Mouse (Mus musculus) lung, embryonic 15.5 days (tissue): ENCODE measurements around the gene Olfr263. TPM values are rescaled to one million over a fixed set of nuclear protein-coding genes. Genes with fewer than 3 reads are reported as not detected.

Experiments used
- ATAC-seq: fragments of 200-750 bp; cut with Nextera tagmentation; 2 replicates; pipeline ENCODE4 v1.8.0; 2017; ENCODE audit warnings: moderate number of reproducible peaks, borderline replicate concordance; ENCODE audit not compliant: low FRiP score, low TSS enrichment; ENCODE audit errors: extremely low read depth
- H3K27ac ChIP-seq: fragments of 300-500 bp; sonication (generic); 2 replicates; pipeline ENCODE4 v1.5.1; 2015; ENCODE audit warnings: moderate library complexity, mild to moderate bottlenecking, inconsistent platforms
- H3K27me3 ChIP-seq: fragments of 300-500 bp; sonication (generic); 2 replicates; pipeline ENCODE4 v1.6.1; 2015; ENCODE audit warnings: inconsistent platforms
- H3K36me3 ChIP-seq: fragments of 300-500 bp; sonication (generic); 2 replicates; pipeline ENCODE4 v1.6.1; 2015; ENCODE audit warnings: inconsistent platforms
- H3K4me1 ChIP-seq: fragments of 300-500 bp; sonication (generic); 2 replicates; pipeline ENCODE4 v1.6.1; 2015; ENCODE audit warnings: inconsistent platforms
- H3K4me2 ChIP-seq: fragments of 300-500 bp; sonication (generic); 2 replicates; pipeline ENCODE4 v1.6.1; 2015; ENCODE audit warnings: inconsistent platforms, mild to moderate bottlenecking, moderate library complexity
- H3K4me3 ChIP-seq: fragments of 300-500 bp; sonication (generic); 2 replicates; pipeline ENCODE4 v1.5.1; 2015; ENCODE audit warnings: mild to moderate bottlenecking, inconsistent platforms
- H3K9ac ChIP-seq: fragments of 300-500 bp; sonication (generic); 2 replicates; pipeline ENCODE4 v1.6.1; 2015; ENCODE audit warnings: inconsistent platforms
- H3K9me3 ChIP-seq: fragments of 300-500 bp; sonication (generic); 2 replicates; pipeline ENCODE4 v1.6.1; 2016; ENCODE audit warnings: inconsistent platforms
- WGBS: fragments of 180-500 bp; shearing (Covaris S2); methylation state at CpG from one replicate; pipeline ENCODE4 v1.1.7; 2015; 5-methylcytosine and 5-hydroxymethylcytosine counted together
- polyA plus RNA-seq: library from polyadenylated mRNA; unstranded; fragments of >200 nt; fragmentation: Nextera tagmentation; extraction: Ambion mirVana; gene quantifications from 2 replicates; pipeline ENCODE4 v1.2.1, GENCODE M21; 2015

The Olfr263 gene
- polyA plus RNA-seq, 1 experiment from 2014 or later, result not detected

DNA sequence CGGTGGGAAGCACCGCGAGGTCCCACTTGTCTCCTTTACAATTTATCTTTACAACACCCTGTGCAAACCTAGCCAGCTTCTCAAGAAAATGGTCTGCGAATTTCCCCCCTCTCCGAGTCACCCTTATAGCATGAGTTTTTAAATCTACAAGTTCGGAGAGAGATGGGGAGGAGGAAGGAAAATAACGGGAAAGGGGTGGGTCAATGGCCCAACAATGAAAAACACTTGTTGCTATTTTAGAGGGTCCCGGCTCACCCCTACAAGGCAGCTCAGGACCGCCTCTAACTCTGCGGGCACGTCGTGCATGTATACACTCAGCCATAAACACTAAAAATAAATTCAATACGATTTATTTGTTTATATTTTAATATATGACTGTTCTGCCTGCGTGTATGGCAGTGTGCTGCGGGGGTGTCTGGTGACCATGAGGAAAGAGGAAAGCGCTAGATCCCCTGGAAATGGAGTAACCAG is 30.6 kb downstream of the Olfr263 start:
- Histone ChIP-seq H3K4me2 (peak overlapping the region; percentile 97), H3K27ac (no peak overlapping the region), H3K4me3 (peak overlapping the region; percentile 59), H3K9me3 (no peaks in the 10 kb centered on the region), H3K9ac (peak overlapping the region; percentile 42), H3K36me3 (no peaks in the 10 kb centered on the region), H3K4me1 (0 out of 2 replicates have a peak, but pooled peaks cover 4% of the 10 kb centered on the region), H3K27me3 (no peaks in the 10 kb centered on the region)
- under 1% methylated on average over 16 of the region's 16 CpGs for WGBS
- peak; percentile 25; the same call in 1 of the 2 replicates for ATAC-seq

DNA sequence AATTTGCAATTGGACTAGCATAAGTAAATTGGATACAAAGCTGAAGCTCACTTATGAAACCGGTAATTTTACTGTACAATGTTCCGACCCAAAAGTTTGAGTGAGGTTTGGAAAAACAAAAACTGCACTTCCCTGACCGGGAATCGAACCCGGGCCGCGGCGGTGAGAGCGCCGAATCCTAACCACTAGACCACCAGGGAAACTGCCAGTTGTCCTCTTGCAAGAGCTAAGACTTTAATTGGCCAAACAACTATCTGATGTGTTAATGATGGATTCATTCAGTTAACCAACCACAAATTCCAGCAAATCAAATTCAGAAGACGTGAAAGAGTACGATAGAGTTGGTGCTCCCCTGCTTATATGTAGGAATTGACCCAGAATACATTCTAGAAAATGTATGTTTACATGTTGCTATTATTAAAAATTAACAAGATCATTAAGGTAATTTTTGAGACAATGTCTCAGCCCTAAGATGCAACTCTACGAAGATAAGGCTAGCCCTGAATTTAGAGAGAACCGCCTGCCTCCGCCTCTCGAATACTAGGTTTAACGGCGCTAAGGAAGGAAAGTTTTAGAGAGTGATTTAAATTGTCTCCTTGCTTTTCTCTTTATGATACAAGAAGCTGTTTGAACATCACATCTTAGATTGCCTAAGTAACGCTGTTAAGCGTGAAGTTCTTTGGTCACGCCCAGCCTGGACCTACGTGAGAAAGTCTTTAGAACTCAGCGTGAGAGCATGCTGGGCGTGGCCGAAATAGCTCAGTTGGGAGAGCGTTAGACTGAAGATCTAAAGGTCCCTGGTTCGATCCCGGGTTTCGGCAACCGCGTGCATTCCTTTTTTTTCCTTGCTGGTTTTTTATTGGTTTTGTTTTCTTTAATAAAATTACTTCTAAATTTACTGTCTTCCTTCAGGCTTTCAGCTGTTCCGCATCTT is 31.5 kb downstream of the Olfr263 start:
- WGBS, result under 1% methylated on average over 32 of the region's 32 CpGs
- peak overlapping the region; percentile 97 for H3K4me2 ChIP-seq
- H3K9ac ChIP-seq, result peak overlapping the region; percentile 42

DNA sequence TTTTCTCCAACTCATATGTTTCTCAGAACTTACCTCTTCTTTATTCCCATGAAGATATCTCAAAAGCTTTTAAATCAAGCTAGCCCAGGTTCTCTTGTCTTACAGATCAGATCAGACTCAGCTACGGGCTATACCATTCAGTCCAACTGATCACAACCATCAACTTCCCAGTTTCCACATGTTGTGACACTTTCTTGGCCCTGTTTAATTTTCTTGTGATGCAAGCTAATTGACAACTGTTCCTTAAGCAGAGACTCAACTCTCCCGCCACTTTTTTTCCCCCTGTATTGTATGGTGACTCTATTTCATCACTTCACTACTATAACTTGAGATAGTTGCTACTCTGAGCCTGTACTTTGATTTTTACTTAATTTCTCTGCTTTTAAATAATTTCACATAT is 32.2 kb downstream of the Olfr263 start:
- H3K4me1 ChIP-seq, result peaks cover 4% of the 10 kb centered on the region; the same call in 1 of the 2 replicates
- no peaks in the 10 kb centered on the region for H3K9me3 ChIP-seq
- no peak for ATAC-seq
- WGBS, result 32% methylated on average over 2 of the region's 2 CpGs
- H3K27ac ChIP-seq, result no peak overlapping the region
- H3K9ac ChIP-seq, result no peak overlapping the region
- H3K4me3 ChIP-seq, result peak overlapping the region; percentile 59
- no peaks in the 10 kb centered on the region for H3K36me3 ChIP-seq
- H3K4me2 ChIP-seq, result peak overlapping the region; percentile 46
- no peaks in the 10 kb centered on the region for H3K27me3 ChIP-seq

More for the DNA sequence above, 31.5 kb downstream of the Olfr263 start:
- H3K4me1 ChIP-seq, result peaks cover 4% of the 10 kb centered on the region; the same call in 1 of the 2 replicates
- H3K27ac ChIP-seq, result no peak overlapping the region
- no peaks in the 10 kb centered on the region for H3K36me3 ChIP-seq
- no peaks in the 10 kb centered on the region for H3K9me3 ChIP-seq
- H3K27me3 ChIP-seq, result no peaks in the 10 kb centered on the region
- peak; percentile 87; the same call in 1 of the 2 replicates for ATAC-seq
- peak overlapping the region; percentile 59 for H3K4me3 ChIP-seq

DNA sequence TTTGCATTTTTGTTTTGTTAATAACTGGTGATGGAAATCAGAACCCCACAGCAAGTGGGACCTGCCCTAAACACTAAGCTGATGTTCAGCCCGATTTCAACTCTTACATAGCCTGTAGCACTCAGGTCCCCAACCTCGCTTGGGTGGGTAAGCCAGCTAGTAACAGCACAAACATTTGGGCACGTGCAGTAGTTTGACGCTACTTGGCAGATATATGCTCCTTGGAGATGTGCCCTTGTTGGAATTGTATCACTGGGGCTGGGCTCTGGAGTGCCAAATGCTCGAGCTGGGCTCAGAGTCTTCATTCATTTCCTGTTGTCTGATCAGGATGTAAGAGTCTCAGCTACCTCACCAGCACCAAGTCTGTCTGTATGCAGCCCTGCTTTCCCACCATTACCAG is 33.2 kb downstream of the Olfr263 start:
- Histone ChIP-seq H3K9ac (no peak overlapping the region), H3K4me2 (no peak overlapping the region), H3K27ac (no peak overlapping the region), H3K4me3 (no peak overlapping the region), H3K9me3 (no peaks in the 10 kb centered on the region), H3K27me3 (no peaks in the 10 kb centered on the region), H3K36me3 (no peaks in the 10 kb centered on the region), H3K4me1 (peaks cover 4% of the 10 kb centered on the region; the same call in 1 of the 2 replicates)
- ATAC-seq, result no peak
- 52% methylated on average over 5 of the region's 5 CpGs for WGBS

DNA sequence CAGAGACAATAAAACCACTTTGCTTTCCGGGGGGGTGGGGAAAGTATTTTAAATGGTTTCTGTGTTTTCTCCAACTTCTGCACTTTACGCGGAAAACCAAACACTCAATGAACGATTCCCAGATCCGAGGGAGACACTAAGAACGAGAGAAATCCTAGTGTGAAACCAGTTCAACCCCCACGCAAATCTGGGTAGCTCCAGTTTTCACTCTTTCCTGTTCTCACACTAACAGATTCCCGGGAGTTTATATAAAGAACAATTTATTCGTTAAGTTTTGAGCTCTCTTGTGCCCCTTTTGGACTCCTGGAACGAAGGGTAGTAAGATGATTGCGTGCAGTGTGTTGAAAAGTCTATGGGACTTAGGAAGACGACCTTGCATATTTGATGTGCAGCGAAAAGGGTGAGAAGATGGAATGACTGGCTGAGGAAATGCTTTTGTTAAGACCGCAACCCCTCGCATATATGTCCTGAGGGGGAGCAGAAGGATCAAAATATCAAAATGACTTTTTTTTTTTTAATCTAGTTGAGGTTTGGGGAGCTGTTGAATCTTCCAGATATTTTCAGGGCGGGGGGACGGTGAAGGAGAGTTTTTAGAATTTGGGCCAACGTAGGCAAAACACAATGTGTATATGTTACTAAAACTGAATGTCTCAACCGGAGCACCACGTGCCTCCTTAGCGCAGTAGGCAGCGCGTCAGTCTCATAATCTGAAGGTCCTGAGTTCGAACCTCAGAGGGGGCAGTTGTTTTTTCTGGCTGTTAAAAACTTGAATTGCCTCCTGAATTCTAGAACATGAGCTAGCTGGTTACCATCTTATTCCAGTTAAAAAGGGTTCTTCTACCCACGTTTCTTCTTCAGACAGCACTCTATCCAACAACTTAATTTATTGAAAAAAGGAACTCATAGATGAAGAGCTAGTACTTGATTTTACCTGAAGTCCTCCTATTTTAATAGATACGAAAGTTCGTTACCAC is 37.8 kb downstream of the Olfr263 start:
- Histone ChIP-seq H3K4me1 (peaks cover 7% of the 10 kb centered on the region), H3K4me3 (peak overlapping the region; percentile 61), H3K27ac (peak overlapping the region; percentile 17; the same call in 1 of the 2 replicates), H3K36me3 (no peaks in the 10 kb centered on the region), H3K27me3 (no peaks in the 10 kb centered on the region), H3K9ac (peak overlapping the region; percentile 36), H3K4me2 (peak overlapping the region; percentile 90), H3K9me3 (no peaks in the 10 kb centered on the region)
- peak; percentile 48; the same call in 1 of the 2 replicates for ATAC-seq
- WGBS, result 1% methylated on average over 27 of the region's 27 CpGs

DNA sequence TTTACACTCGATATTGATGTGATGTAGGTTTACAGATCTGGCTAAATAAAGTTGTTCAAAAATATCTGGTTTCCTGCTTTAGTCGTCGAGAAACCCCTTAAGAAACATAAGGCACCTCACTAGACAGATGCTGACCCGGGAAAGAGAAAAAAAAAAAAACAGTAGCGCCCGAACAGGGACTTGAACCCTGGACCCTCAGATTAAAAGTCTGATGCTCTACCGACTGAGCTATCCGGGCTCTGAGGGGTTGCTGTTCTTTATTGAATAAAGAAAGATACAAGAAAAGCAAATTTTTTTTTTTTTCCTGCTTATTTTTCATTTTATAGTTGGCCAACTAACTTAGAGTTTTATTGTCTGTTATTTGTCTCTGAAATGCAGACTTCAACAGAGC is 38.5 kb downstream of the Olfr263 start:
- no peak; the same call in 1 of the 2 replicates for ATAC-seq
- peak overlapping the region; percentile 38; the same call in 1 of the 2 replicates for H3K9ac ChIP-seq
- H3K9me3 ChIP-seq, result no peaks in the 10 kb centered on the region
- peaks cover 7% of the 10 kb centered on the region for H3K4me1 ChIP-seq
- peak overlapping the region; percentile 61 for H3K4me3 ChIP-seq
- peak overlapping the region; percentile 90 for H3K4me2 ChIP-seq
- no peaks in the 10 kb centered on the region for H3K27me3 ChIP-seq
- under 1% methylated on average over 8 of the region's 8 CpGs for WGBS
- no peaks in the 10 kb centered on the region for H3K36me3 ChIP-seq
- no peak overlapping the region for H3K27ac ChIP-seq

DNA sequence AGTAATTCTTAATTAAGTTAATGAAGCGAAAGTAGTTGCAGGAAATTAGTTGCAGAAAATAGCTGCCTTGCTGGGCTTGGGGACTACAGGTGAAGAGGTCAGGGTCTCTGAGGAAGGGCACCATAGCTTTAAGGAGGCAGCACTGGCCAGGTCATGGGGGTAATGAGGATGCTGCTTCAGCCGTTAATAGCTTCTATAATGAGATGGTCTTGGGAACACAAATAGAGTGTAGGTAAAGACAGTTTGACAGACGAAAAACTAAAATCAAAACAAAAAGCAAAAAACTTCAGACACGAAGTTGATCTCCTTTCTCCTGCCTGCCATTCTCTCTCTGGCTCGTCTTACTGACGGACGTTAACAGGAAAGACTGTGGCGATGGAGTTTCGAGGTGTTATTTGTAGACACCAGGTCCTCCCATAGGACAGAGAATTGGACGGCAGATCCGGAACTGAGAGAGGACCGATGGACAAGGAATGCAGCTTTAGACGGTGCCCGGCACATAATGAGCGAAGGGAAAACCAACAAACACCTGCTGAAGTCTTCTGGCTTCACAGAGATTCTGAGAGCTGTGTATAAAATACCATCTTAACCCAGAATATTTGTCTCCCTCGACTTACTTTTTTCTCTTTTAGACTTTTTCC is 39.1 kb downstream of the Olfr263 start:
- H3K4me1 ChIP-seq, result peaks cover 12% of the 10 kb centered on the region
- peak overlapping the region; percentile 38 for H3K9ac ChIP-seq
- H3K9me3 ChIP-seq, result no peaks in the 10 kb centered on the region
- no peaks in the 10 kb centered on the region for H3K27me3 ChIP-seq
- no peak for ATAC-seq
- no peaks in the 10 kb centered on the region for H3K36me3 ChIP-seq
- H3K27ac ChIP-seq, result 0 out of 2 replicates have a peak overlapping the region, but pooled peaks have one; percentile 0
- H3K4me2 ChIP-seq, result peak overlapping the region; percentile 90
- H3K4me3 ChIP-seq, result peak overlapping the region; percentile 61
- under 1% methylated on average over 16 of the region's 16 CpGs for WGBS

DNA sequence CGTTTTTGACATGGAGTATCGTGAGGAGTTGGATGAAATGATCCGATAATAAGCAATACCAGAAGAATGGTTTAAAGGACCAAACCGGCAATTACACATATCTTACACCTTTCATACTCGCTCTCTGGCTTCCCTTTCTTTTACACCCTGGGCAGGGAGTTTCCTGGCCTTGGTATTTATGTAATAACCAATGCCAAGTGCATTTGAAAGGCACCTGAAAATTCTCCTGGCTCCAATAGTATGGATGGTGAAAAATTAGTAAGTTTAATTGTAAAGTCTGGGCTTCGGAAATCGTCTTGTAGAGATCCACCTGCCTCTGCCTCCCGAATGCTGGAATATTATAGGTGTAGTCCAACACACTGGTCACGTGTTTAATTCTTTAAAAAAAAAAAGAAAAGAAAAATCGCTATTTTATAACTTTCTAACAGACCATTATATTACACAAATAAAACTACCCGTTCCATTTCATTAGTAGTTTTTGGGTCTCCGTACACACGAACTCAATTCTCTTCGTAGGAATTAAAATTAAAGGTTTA is 39.8 kb downstream of the Olfr263 start:
- no peaks in the 10 kb centered on the region for H3K9me3 ChIP-seq
- peak overlapping the region; percentile 90 for H3K4me2 ChIP-seq
- H3K9ac ChIP-seq, result peak overlapping the region; percentile 38; the same call in 1 of the 2 replicates
- H3K4me3 ChIP-seq, result peak overlapping the region; percentile 61
- H3K27me3 ChIP-seq, result no peaks in the 10 kb centered on the region
- no peak overlapping the region for H3K27ac ChIP-seq
- ATAC-seq, result no peak
- WGBS, result under 1% methylated on average over 14 of the region's 14 CpGs
- peaks cover 14% of the 10 kb centered on the region for H3K4me1 ChIP-seq
- no peaks in the 10 kb centered on the region for H3K36me3 ChIP-seq

DNA sequence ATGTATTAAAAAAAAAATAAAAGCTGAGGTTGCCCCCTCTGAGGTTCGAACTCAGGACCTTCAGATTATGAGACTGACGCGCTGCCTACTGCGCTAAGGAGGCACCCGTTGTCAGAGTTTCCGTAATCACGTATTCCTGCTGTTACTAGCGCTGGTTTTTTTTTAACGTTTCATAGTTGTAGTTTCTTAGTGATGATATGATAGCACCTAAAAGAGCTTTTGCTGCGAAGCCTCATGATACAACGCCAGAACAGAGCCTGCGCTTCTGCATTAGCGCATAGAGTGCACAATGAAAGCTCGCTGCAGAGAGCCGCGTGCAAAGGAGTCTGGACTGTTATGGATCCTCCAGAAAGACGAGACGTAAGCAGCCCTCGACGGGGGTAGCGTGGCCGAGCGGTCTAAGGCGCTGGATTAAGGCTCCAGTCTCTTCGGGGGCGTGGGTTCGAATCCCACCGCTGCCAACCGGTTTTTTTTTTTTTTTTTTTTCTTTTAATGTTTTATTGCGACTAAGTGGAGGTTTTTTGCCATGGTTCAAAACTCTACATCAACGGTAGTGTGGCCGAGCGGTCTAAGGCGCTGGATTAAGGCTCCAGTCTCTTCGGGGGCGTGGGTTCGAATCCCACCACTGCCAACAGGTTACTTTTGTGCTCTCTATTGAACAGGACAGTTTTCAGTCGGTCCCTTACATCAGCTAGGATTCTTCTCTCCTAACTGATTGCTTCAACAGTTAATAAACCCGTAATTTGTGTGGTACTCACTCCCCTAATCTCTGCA is 40.4 kb downstream of the Olfr263 start:
- Histone ChIP-seq H3K9ac (peak overlapping the region; percentile 44; the same call in 1 of the 2 replicates), H3K9me3 (no peaks in the 10 kb centered on the region), H3K27ac (peak overlapping the region; percentile 66; the same call in 1 of the 2 replicates), H3K27me3 (no peaks in the 10 kb centered on the region), H3K4me2 (peak overlapping the region; percentile 90), H3K4me1 (peaks cover 14% of the 10 kb centered on the region), H3K36me3 (no peaks in the 10 kb centered on the region), H3K4me3 (peak overlapping the region; percentile 61)
- ATAC-seq, result peak; percentile 75; the same call in 1 of the 2 replicates
- WGBS, result under 1% methylated on average over 39 of the region's 39 CpGs
